Mouse (Mus musculus): ENCODE measurements around the gene Tst. TPM values are rescaled to one million over a fixed set of nuclear protein-coding genes. Genes with fewer than 3 reads are reported as not detected.
A peak's percentile ranks its signal among the peaks of the same experiment; 100 is the strongest.

Tst gene
- polyA plus RNA-seq, 1 experiment: 161 TPM

DNA sequence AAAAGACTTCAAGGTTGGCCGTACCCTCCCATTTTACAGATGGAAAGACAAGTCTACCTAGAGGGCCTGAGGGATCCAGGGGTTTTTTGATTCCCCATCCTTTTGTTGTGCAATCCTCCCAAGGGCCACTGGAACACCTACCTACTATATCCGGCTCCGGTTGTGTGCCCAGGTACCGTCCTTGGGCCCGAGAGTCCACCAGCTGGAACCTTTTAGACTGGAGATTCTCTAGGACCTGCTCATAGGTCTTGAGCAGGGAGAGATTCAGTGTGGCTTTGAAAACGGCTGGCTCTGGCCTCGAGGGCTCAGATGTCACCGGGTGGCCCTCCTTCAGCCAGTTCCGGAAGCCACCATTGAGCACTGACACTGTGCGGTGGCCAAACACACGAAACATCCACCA lies 609 bp downstream of the Tst start:
- no peak for DNase-seq
- TF ChIP-seq POLR2A (IDR thresholded peaks at IDR 0.05; ENCODE audit: low read depth, low read length) (peak; percentile 11), CTCF (conservative IDR thresholded peaks at IDR 0.05; ENCODE audit: insufficient read depth, insufficient read length, low read depth, low read length) (no peak)
- peaks cover 37% of the 10 kb centered on the region for H3K4me1 ChIP-seq (ENCODE audit: control insufficient read depth, insufficient read depth, low read length)
- H3K27me3 ChIP-seq (replicated peaks; ENCODE audit: control insufficient read depth, insufficient read depth, low read length): no peaks in the 10 kb centered on the region
- WGBS: 42% methylated on average over 11 of the region's 11 CpGs
- no peaks in the 10 kb centered on the region for H3K36me3 ChIP-seq (ENCODE audit: control insufficient read depth, insufficient read depth, low read length)
- peak overlapping the region; percentile 76 for H3K27ac ChIP-seq (ENCODE audit: insufficient read depth, low read depth, low read length)
- peak overlapping the region; percentile 79 for H3K4me3 ChIP-seq (ENCODE audit: insufficient read depth, low read depth, low read length)

DNA sequence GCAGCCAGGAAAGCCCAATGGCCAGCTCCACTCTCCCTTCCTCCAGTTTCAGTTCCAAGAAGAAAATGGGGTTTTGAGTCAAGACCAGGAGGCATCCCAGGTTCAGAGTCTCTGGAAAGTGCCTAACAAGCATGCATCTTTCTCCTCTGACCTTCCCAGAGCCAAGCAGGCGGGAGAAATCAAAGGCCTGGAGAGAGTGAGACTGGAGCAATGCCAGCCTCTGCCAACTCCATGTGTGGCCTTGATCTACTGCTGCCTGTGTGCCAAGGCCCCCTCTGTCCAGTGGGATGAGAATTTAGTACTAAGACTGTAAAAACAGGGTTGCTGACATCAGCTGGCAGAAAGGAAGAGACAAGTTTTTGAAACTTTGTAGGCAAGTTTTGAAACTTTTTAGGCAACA lies 1.8 kb downstream of the Tst start:
- Histone ChIP-seq H3K4me3 (ENCODE audit: insufficient read depth, low read depth, low read length) (no peak overlapping the region), H3K27me3 (replicated peaks; ENCODE audit: control insufficient read depth, insufficient read depth, low read length) (no peaks in the 10 kb centered on the region), H3K4me1 (ENCODE audit: control insufficient read depth, insufficient read depth, low read length) (peaks cover 37% of the 10 kb centered on the region), H3K27ac (ENCODE audit: insufficient read depth, low read depth, low read length) (peak overlapping the region; percentile 76), H3K36me3 (ENCODE audit: control insufficient read depth, insufficient read depth, low read length) (no peaks in the 10 kb centered on the region)
- no peak for TF ChIP-seq CTCF (conservative IDR thresholded peaks at IDR 0.05; ENCODE audit: insufficient read depth, insufficient read length, low read depth, low read length)
- TF ChIP-seq POLR2A (IDR thresholded peaks at IDR 0.05; ENCODE audit: low read depth, low read length): no peak
- peak; percentile 94 for DNase-seq
- 22% methylated on average over 1 of the region's 1 CpGs for WGBS

DNA sequence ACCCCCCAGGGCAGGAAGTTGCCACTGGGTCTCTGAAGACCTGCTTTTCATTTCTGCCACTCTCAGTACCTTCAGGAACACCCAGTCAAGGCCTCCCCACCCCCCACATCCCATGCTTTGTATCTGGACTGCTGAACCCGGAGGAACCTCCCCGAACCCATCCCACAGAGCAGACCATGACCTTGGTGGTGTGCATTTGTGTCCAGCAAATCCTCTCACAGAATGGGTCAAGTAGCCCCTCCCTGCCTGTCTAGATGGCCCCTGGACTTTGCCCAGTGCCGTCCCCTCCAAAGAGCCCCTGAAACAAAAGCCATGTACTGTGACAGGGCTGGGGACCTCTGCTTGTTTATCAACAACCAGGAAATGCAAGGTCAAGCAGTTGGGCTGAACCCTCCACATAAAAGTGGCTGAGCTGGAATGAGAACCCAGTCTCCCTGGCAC lies 2.4 kb downstream of the Tst start:
- Histone ChIP-seq H3K27me3 (replicated peaks; ENCODE audit: control insufficient read depth, insufficient read depth, low read length) (no peaks in the 10 kb centered on the region), H3K4me1 (ENCODE audit: control insufficient read depth, insufficient read depth, low read length) (peaks cover 37% of the 10 kb centered on the region), H3K27ac (ENCODE audit: insufficient read depth, low read depth, low read length) (peak overlapping the region; percentile 76), H3K36me3 (ENCODE audit: control insufficient read depth, insufficient read depth, low read length) (no peaks in the 10 kb centered on the region), H3K4me3 (ENCODE audit: insufficient read depth, low read depth, low read length) (no peak overlapping the region)
- WGBS: 24% methylated on average over 3 of the region's 3 CpGs
- no peak for TF ChIP-seq POLR2A (IDR thresholded peaks at IDR 0.05; ENCODE audit: low read depth, low read length)
- peak; percentile 93 for DNase-seq

DNA sequence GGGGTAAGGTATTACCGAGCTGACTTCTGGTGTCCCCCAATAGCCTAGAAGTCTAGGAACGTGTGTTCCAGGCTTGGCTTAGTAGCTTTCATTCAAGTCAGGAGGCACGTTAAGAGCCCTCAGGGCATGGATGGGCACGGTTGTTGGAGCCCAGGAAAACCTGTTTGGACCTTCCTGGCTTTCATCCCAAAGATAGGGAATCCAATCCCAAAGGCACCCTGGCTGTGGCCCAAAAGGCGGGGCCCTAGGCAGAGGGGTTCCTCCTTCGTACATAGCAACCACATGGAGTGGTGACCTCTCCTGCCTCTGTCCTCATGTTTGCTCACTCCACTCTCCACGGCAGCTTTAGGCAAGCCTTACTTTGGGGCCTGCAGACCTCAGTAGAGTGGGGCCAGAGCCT lies 3.3 kb downstream of the Tst start:
- 36% methylated on average over 7 of the region's 7 CpGs for WGBS
- H3K27ac ChIP-seq (ENCODE audit: insufficient read depth, low read depth, low read length): 0 out of 2 replicates have a peak overlapping the region, but pooled peaks have one; percentile 7

DNA sequence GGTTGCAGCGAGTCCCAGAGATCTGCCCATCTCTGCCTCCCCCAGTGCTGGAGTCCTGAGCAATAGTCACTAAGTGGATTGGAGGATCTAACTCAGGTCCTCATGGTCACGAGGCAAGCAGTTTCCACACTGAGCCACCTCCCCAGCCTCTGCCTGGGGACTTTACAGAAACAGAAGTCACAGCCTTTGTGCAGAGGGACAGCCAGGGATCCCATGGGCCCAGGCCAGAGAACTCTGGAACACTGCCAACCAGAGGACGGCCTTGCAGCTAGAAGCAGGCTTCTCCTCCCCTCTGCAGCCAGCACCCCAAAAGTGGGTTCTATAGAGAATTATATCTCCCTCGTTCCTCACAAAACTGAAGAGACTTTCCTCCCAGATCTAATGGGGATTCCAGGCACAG lies 3.8 kb downstream of the Tst start:
- H3K4me3 ChIP-seq (ENCODE audit: insufficient read depth, low read depth, low read length): no peak overlapping the region
- no peaks in the 10 kb centered on the region for H3K27me3 ChIP-seq (replicated peaks; ENCODE audit: control insufficient read depth, insufficient read depth, low read length)
- H3K27ac ChIP-seq (ENCODE audit: insufficient read depth, low read depth, low read length): no peak overlapping the region
- H3K4me1 ChIP-seq (ENCODE audit: control insufficient read depth, insufficient read depth, low read length): peaks cover 30% of the 10 kb centered on the region
- no peaks in the 10 kb centered on the region for H3K36me3 ChIP-seq (ENCODE audit: control insufficient read depth, insufficient read depth, low read length)
- 31% methylated on average over 4 of the region's 4 CpGs for WGBS
- peak; percentile 88 for DNase-seq
- TF ChIP-seq POLR2A (IDR thresholded peaks at IDR 0.05; ENCODE audit: low read depth, low read length): no peak
- TF ChIP-seq CTCF (conservative IDR thresholded peaks at IDR 0.05; ENCODE audit: insufficient read depth, insufficient read length, low read depth, low read length): no peak

More for the DNA sequence above, 3.3 kb downstream of the Tst start:
- TF ChIP-seq POLR2A (IDR thresholded peaks at IDR 0.05; ENCODE audit: low read depth, low read length) (no peak), CTCF (conservative IDR thresholded peaks at IDR 0.05; ENCODE audit: insufficient read depth, insufficient read length, low read depth, low read length) (no peak)
- H3K4me3 ChIP-seq (ENCODE audit: insufficient read depth, low read depth, low read length): no peak overlapping the region
- peak; percentile 83 for DNase-seq
- H3K27me3 ChIP-seq (replicated peaks; ENCODE audit: control insufficient read depth, insufficient read depth, low read length): no peaks in the 10 kb centered on the region
- peaks cover 33% of the 10 kb centered on the region for H3K4me1 ChIP-seq (ENCODE audit: control insufficient read depth, insufficient read depth, low read length)
- H3K36me3 ChIP-seq (ENCODE audit: control insufficient read depth, insufficient read depth, low read length): no peaks in the 10 kb centered on the region

DNA sequence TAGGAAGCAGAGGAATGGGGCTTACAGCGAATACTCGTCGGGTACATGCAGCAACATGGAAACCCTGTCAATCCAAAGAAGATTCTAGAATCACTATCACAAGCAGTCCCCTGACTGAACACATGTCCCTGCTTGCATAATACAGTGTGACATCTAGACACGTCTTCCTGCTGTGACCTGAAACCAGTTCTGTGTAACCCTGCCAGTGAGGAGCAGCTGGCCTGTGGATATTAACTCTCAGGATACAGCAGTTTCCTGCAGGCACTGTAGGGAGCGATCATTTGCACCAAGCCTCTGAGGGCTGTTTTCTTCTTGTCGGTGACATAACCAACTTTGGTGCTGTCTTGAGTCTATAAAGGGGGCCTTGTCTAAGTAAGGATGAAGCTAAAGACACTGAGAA lies 4.4 kb downstream of the Tst start:
- Histone ChIP-seq H3K27ac (ENCODE audit: insufficient read depth, low read depth, low read length) (no peak overlapping the region), H3K4me3 (ENCODE audit: insufficient read depth, low read depth, low read length) (no peak overlapping the region), H3K36me3 (ENCODE audit: control insufficient read depth, insufficient read depth, low read length) (no peaks in the 10 kb centered on the region), H3K27me3 (replicated peaks; ENCODE audit: control insufficient read depth, insufficient read depth, low read length) (no peaks in the 10 kb centered on the region), H3K4me1 (ENCODE audit: control insufficient read depth, insufficient read depth, low read length) (peaks cover 30% of the 10 kb centered on the region)
- 66% methylated on average over 6 of the region's 6 CpGs for WGBS
- TF ChIP-seq CTCF (conservative IDR thresholded peaks at IDR 0.05; ENCODE audit: insufficient read depth, insufficient read length, low read depth, low read length) (no peak), POLR2A (IDR thresholded peaks at IDR 0.05; ENCODE audit: low read depth, low read length) (no peak)
- no peak for DNase-seq

DNA sequence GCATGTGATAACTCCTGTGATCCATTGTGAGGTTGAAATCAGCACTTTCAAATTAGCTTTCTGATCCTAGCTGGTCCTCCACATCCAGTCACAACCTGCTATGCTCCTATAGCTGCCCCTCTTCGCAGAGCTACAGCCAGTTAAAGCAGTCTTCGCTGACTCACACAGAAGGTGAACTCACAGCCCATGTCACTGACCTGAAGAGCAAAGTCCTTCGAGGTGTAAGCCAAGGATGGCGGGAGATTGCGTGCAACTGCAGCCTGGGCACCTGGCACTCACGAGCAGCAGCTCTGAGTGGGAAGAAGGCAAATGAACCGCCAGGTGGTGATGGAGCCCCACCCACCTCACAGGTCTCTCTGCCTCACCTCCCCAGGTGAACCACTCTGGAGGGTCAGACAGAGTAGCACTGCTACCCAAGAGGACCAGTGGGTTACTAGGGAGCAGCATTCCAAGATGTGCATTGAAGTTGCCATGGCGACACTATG lies 10.2 kb downstream of the Tst start, which contains the start of gene Tex33:
Tex33 (minus strand) TSS at position 435 of the 485 bp plus-strand sequence.
- TF ChIP-seq POLR2A (IDR thresholded peaks at IDR 0.05; ENCODE audit: low read depth, low read length) (no peak), CTCF (conservative IDR thresholded peaks at IDR 0.05; ENCODE audit: insufficient read depth, insufficient read length, low read depth, low read length) (peak; percentile 27; the same call in 1 of the 2 replicates)
- no peak within 1 kb of the TSS for H3K4me3 ChIP-seq (ENCODE audit: insufficient read depth, low read depth, low read length)
- DNase-seq: peak; percentile 83
- H3K4me1 ChIP-seq (ENCODE audit: control insufficient read depth, insufficient read depth, low read length): no peaks in the 10 kb centered on the region; the same call in 1 of the 2 replicates
- no peak within 1 kb of the TSS for H3K27ac ChIP-seq (ENCODE audit: insufficient read depth, low read depth, low read length)
- no peaks in the 10 kb centered on the region for H3K36me3 ChIP-seq (ENCODE audit: control insufficient read depth, insufficient read depth, low read length)
- H3K27me3 ChIP-seq (replicated peaks; ENCODE audit: control insufficient read depth, insufficient read depth, low read length): no peaks in the 10 kb centered on the region
- WGBS: 58% methylated on average over 8 of the region's 8 CpGs

Measured in kidney, adult 2 months (tissue).